Mouse (Mus musculus) limb, embryonic 12.5 days (tissue): Measurements from ENCODE around the gene Trpv1. TPM values are rescaled to one million over a fixed set of nuclear protein-coding genes. Genes with fewer than 3 reads are reported as not detected.
A peak's percentile ranks its signal among the peaks of the same experiment; 100 is the strongest.

Experiments
- ATAC-seq: fragments of 200-750 bp; cut with Nextera tagmentation; 2 replicates; pipeline ENCODE4 v1.8.0; 2017; ENCODE audit warnings: low read depth, moderate TSS enrichment; ENCODE audit not compliant: insufficient number of reproducible peaks, insufficient read depth, low FRiP score, low TSS enrichment
- H3K27ac ChIP-seq: fragments of 300-500 bp; sonication (generic); 2 replicates; pipeline ENCODE4 v1.5.1; 2016; ENCODE audit warnings: mild to moderate bottlenecking, moderate library complexity
- H3K27me3 ChIP-seq: fragments of 300-500 bp; sonication (generic); 2 replicates; pipeline ENCODE4 v1.6.1; 2016; ENCODE audit warnings: mild to moderate bottlenecking, moderate library complexity
- H3K36me3 ChIP-seq: fragments of 300-500 bp; sonication (generic); 2 replicates; pipeline ENCODE4 v1.6.1; 2016; ENCODE audit warnings: mild to moderate bottlenecking, moderate library complexity
- H3K4me1 ChIP-seq: fragments of 300-500 bp; sonication (generic); replicated peaks from 2 replicates; pipeline ENCODE4 v1.6.1; 2016
- H3K4me2 ChIP-seq: fragments of 300-500 bp; sonication (generic); 2 replicates; pipeline ENCODE4 v1.6.1; 2016; ENCODE audit warnings: mild to moderate bottlenecking, moderate library complexity
- H3K4me3 ChIP-seq: fragments of 300-500 bp; sonication (generic); replicated peaks from 2 replicates; pipeline ENCODE4 v1.5.1; 2016; ENCODE audit warnings: mild to moderate bottlenecking
- H3K9ac ChIP-seq: fragments of 300-500 bp; sonication (generic); replicated peaks from 2 replicates; pipeline ENCODE4 v1.6.1; 2016; ENCODE audit warnings: mild to moderate bottlenecking, moderate library complexity
- H3K9me3 ChIP-seq: fragments of 300-500 bp; sonication (generic); 2 replicates; pipeline ENCODE4 v1.6.1; 2016; ENCODE audit warnings: mild to moderate bottlenecking, moderate library complexity
- WGBS: fragments of 180-500 bp; shearing (Covaris S2); methylation state at CpG from one replicate; pipeline ENCODE4 v1.1.7; 2016; 5-methylcytosine and 5-hydroxymethylcytosine counted together
- polyA plus RNA-seq: library from polyadenylated mRNA; unstranded; fragments of >200 nt; fragmentation: Nextera tagmentation; extraction: Ambion mirVana; gene quantifications from 2 replicates; pipeline ENCODE4 v1.2.1, GENCODE M21; 2016

Trpv1 gene
- polyA plus RNA-seq, 1 experiment from 2014 or later, result 0.08 TPM

DNA sequence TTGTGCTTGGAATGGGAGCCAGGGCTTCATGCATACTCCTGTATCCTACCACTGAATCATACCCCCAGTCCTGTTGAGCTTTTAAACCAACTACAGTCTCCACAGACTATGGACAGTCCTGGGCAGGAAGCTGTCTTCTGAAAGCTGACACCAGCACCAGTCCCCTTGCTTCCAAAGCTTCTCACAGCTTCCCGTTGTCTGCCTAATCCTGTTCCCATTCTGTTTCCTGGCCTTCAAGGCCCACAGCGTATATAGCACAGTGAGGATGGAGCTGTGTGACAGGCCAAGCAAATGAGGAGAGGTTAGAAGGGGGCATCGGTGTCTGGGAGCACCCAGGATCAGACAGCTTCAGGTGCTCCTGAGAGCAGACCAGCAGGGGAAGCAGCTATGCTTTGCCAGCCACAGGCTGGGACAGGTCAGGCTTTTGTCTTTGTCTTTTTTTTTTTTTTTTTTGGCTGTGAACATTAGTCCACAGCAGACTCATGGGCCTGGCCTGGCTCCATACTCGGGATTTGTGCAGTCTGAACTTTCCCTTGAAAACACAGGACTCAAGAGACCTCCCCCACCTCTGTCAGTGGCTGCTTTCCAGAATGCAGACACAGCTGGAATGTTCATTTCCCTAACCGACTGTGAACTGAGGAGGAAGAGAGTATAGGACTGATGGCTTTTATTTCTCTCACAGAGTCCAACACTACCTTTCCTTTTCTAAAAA, 2.1 kb downstream of the Trpv1 start:
- Histone ChIP-seq H3K4me1 (peaks cover 8% of the 10 kb centered on the region), H3K9me3 (no peaks in the 10 kb centered on the region), H3K4me2 (no peak overlapping the region), H3K4me3 (no peak overlapping the region), H3K9ac (no peak overlapping the region), H3K27ac (peak overlapping the region; percentile 87), H3K27me3 (no peaks in the 10 kb centered on the region), H3K36me3 (no peaks in the 10 kb centered on the region)
- WGBS, result 36% methylated on average over 5 of the region's 5 CpGs
- peak; percentile 64 for ATAC-seq

DNA sequence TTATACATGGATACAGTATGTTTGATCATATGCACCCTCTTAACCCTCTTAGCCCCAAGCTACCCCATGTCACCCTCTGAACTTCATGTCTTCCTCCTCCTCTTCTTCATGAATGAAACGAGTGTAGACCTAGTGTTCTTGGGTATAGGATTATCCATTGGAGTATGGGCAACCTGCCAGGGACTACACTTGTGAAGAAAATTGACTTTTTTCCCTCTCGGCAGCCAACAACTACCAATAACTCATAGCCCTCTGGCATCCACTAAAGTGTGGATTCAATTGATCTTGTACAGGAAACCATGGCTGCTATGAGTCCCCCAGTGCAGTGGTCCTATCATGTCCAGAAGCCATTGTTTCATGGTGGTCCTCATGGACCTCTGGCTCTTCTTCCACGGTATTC, 2.6 kb downstream of the Trpv1 start:
- H3K9ac ChIP-seq, result no peak overlapping the region
- no peak for ATAC-seq
- no peak overlapping the region for H3K4me3 ChIP-seq
- peaks cover 8% of the 10 kb centered on the region for H3K4me1 ChIP-seq
- H3K27ac ChIP-seq, result peak overlapping the region; percentile 47
- H3K27me3 ChIP-seq, result no peaks in the 10 kb centered on the region
- H3K36me3 ChIP-seq, result no peaks in the 10 kb centered on the region
- no peaks in the 10 kb centered on the region for H3K9me3 ChIP-seq
- H3K4me2 ChIP-seq, result no peak overlapping the region
- 67% methylated on average over 3 of the region's 3 CpGs for WGBS

DNA sequence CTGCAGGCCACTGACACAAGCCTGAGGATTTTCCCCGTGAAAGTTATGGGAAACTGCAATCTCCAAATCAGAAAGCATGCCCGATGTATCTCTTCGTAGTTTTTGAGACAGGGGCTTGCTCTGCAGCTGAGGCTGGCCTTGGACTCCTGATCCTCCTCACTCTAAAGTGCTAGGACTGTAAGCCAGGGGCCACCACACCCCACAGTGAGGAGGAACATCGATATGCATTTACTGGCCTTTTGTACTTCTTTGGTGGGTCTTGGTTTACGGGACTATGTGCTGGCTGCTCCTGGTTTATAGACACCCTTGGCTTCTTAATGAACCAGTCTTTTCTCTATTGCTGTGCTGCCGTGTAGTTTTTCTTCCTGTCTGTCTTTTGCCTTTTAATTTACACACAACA, 8.1 kb downstream of the Trpv1 start:
- Histone ChIP-seq H3K9me3 (0 out of 2 replicates have a peak, but pooled peaks cover 4% of the 10 kb centered on the region), H3K9ac (no peak overlapping the region), H3K4me3 (no peak overlapping the region), H3K4me1 (peaks cover 4% of the 10 kb centered on the region; the same call in 1 of the 2 replicates), H3K36me3 (no peaks in the 10 kb centered on the region), H3K4me2 (no peak overlapping the region), H3K27me3 (no peaks in the 10 kb centered on the region), H3K27ac (no peak overlapping the region)
- ATAC-seq, result no peak
- WGBS, result 65% methylated on average over 6 of the region's 6 CpGs

DNA sequence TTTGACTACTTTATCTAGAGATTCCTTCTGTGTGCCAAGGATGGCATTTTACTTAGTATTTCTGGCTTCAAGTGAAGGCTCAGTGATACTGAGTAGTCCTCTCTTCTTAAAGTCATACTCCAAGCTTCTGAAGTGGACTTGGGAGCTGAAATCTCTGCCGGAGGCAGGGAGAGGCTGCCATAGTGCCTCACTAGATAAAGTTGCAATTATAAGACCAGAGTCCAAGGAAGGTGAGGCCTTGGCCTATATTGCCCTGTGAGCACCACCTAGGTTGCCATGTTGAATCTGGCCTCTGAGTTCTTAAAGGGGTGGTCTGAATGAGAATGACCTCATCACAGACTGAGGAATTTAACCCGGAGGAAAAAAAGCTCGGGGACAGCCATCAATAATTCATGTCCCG, 8.7 kb downstream of the Trpv1 start:
- Histone ChIP-seq H3K4me1 (0 out of 2 replicates have a peak, but pooled peaks cover 4% of the 10 kb centered on the region), H3K27me3 (no peaks in the 10 kb centered on the region), H3K4me3 (no peak overlapping the region), H3K36me3 (no peaks in the 10 kb centered on the region), H3K9me3 (0 out of 2 replicates have a peak, but pooled peaks cover 6% of the 10 kb centered on the region), H3K27ac (no peak overlapping the region), H3K9ac (no peak overlapping the region), H3K4me2 (no peak overlapping the region)
- 88% methylated on average over 4 of the region's 4 CpGs for WGBS
- no peak for ATAC-seq

DNA sequence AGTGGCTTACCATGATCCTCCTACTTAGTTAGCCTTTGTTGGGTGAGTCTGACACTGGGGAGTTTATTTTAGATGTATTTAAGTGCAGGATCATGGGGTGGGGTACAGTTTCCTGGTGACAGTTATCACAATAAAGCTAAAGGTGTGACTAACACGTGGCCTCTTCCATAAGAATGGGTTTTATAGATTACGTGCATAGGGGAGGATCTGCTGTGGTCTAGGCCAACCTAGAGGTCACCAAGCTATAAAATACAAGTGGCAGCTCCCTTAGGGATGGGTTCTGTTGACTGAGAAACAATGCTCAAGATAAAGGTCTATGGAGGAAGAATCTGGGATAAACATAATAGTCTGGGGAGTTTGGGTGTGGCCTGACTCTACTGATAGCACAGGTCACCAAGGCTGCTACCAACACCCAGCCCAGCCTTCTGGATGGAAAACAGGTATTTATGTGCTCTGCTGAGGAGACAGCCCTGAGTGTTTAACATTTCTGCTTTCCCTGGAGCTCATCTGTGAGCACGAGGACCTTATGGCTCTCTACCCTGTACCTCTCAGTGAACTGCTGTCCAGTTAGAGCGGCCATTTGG, 23.4 kb downstream of the Trpv1 start:
- no peak for ATAC-seq
- WGBS, result 79% methylated on average over 4 of the region's 4 CpGs
- H3K27ac ChIP-seq, result no peak overlapping the region

DNA sequence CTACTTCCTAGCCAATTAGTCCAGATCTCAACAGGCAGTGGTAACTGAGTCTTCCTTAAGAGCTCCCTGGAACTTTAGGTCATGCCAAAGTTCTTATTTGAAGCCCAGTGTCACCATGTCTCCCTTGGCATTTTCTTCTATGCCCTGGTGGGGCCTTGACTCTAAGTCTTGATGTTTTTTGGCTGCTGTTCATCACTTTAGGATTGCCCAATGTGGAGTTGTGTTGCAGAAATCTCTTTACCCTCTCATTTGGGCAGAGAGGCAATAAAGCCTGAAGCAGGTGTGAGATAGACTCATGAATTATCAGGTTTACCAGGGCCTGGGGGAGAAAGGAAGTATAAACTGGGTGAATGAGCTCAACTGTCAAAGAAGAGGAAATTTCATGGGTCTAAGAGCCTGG, 24.6 kb downstream of the Trpv1 start:
- Histone ChIP-seq H3K9ac (no peak overlapping the region), H3K36me3 (no peaks in the 10 kb centered on the region), H3K4me3 (no peak overlapping the region), H3K9me3 (no peaks in the 10 kb centered on the region), H3K27me3 (no peaks in the 10 kb centered on the region), H3K27ac (no peak overlapping the region), H3K4me2 (no peak overlapping the region), H3K4me1 (no peaks in the 10 kb centered on the region)
- no peak for ATAC-seq

More for the DNA sequence above, 23.4 kb downstream of the Trpv1 start:
- H3K9me3 ChIP-seq, result no peaks in the 10 kb centered on the region
- no peaks in the 10 kb centered on the region for H3K27me3 ChIP-seq
- H3K9ac ChIP-seq, result no peak overlapping the region
- H3K4me2 ChIP-seq, result no peak overlapping the region
- H3K36me3 ChIP-seq, result no peaks in the 10 kb centered on the region
- H3K4me3 ChIP-seq, result no peak overlapping the region
- H3K4me1 ChIP-seq, result no peaks in the 10 kb centered on the region

DNA sequence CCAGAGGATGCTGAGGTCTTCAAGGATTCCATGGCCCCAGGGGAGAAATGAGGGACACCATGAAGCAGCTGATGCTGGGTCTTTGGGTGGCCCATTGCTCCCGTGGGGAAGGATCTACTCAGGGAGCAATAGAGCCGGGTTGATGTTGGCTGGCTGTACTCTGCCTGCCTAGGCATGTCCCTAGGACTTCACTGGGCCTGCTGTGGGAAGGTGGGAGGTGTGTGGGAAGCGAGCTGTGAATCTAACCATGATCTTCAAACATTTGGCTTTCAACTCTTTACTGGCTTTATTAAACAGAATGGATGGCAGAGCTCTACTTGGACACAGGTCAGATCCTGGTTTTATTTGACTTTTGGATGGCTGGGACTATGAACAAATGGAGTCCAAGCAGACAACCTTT, 26.4 kb downstream of the Trpv1 start:
- WGBS, result 60% methylated on average over 3 of the region's 3 CpGs
- no peak overlapping the region for H3K4me2 ChIP-seq
- no peaks in the 10 kb centered on the region for H3K4me1 ChIP-seq
- no peak for ATAC-seq
- H3K9me3 ChIP-seq, result no peaks in the 10 kb centered on the region
- H3K36me3 ChIP-seq, result no peaks in the 10 kb centered on the region
- no peak overlapping the region for H3K4me3 ChIP-seq
- no peak overlapping the region for H3K27ac ChIP-seq
- H3K9ac ChIP-seq, result no peak overlapping the region
- no peaks in the 10 kb centered on the region for H3K27me3 ChIP-seq

DNA sequence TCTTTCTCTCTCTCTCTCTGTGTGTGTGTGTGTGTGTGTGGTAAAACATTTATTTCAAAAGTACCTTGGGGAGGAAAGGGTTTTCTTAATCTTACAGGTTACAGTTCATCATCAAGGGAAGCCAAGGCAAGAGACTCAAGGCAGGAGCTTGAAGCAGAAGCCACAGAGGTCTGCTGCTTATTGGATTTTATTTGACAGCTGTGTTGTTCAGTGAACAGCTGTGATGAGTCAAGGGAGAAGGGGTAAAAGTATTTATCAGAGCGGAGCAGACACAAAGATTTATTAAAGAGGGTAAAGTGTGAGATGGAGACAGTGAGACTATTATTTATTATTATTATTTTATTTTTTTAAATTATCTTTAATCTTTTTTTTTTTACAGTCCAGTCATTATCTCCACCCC, 27.3 kb downstream of the Trpv1 start:
- Histone ChIP-seq H3K27ac (no peak overlapping the region), H3K36me3 (no peaks in the 10 kb centered on the region), H3K9me3 (no peaks in the 10 kb centered on the region), H3K4me1 (no peaks in the 10 kb centered on the region), H3K4me2 (no peak overlapping the region), H3K4me3 (no peak overlapping the region), H3K9ac (no peak overlapping the region), H3K27me3 (no peaks in the 10 kb centered on the region)
- ATAC-seq, result no peak
- 71% methylated on average over 1 of the region's 1 CpGs for WGBS

DNA sequence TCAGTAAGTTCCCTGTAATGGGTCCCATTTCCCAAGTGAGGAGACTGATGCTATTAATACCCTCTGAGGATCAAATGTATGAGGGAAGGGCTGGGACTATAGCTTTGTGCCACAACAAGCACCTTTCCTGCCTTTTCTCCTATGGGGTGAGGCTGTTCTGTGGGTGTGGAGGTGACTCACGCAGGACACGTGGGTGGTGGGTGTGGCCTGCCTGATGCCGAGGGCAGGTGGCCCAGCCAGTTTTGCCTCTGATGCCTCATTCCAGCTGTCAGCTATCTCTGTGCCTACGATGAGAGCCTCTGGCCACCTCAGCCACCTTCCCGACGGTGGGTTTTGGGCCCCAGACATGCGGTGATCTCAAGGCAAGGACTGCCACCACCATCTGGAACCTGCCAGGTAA, 33.2 kb downstream of the Trpv1 start, which contains the start of gene Trpv3:
TSS of gene Trpv3 (plus strand) at position 122 of the 400 bp plus-strand sequence.
- no peaks in the 10 kb centered on the region for H3K4me1 ChIP-seq
- H3K9ac ChIP-seq, result no peak within 1 kb of the TSS
- no peak within 1 kb of the TSS for H3K4me3 ChIP-seq
- ATAC-seq, result no peak
- H3K36me3 ChIP-seq, result no peaks in the 10 kb centered on the region
- H3K27me3 ChIP-seq, result no peaks in the 10 kb centered on the region
- WGBS, result 73% methylated on average over 7 of the region's 7 CpGs
- H3K27ac ChIP-seq, result no peak within 1 kb of the TSS
- H3K9me3 ChIP-seq, result no peaks in the 10 kb centered on the region
- H3K4me2 ChIP-seq, result no peak within 1 kb of the TSS

DNA sequence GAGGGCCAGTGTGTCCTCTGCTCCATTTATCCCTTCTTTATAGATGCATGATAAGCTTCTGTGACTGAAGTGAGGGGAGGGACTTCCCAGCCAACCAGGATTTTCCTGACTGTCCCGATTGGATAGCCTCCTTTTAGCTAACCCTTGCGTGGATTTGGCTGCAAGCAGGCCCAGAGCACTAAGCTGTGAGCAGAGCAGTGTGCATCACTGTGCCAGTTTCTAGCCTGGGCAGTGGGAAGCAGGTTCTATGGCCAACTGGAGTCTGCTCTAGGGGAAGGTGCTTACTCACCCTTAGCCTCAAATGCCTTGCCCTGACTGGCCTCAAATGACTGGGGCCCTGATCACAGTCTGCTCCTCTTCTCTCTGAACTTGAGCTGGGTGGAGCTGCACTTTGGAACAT, 40.7 kb downstream of the Trpv1 start:
- peaks cover 1% of the 10 kb centered on the region; the same call in 1 of the 2 replicates for H3K4me1 ChIP-seq
- H3K27ac ChIP-seq, result no peak overlapping the region
- H3K4me3 ChIP-seq, result no peak overlapping the region
- no peak for ATAC-seq
- 0 out of 2 replicates have a peak, but pooled peaks cover 3% of the 10 kb centered on the region for H3K27me3 ChIP-seq
- 46% methylated on average over 2 of the region's 2 CpGs for WGBS
- no peaks in the 10 kb centered on the region for H3K36me3 ChIP-seq
- no peak overlapping the region for H3K4me2 ChIP-seq
- no peak overlapping the region for H3K9ac ChIP-seq
- no peaks in the 10 kb centered on the region for H3K9me3 ChIP-seq

DNA sequence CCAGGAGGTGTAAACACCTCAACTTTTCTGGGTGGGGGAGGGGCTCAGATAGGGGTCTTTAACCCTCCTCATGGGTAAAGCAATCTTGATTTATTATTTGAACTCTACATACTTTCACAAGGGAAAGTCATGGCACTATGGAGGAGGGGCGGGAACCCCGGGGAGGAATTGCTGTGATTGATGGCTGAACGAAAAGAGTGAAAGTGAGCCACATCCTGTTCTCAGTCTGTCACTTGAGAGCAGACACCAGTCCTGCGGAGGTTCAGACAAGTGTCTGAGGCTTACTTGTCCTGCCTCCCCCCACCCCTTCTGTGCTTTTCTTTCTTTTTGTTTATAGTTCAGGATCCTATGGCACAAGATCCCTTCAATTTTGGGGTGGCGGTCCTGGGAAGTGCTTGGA, 46.6 kb downstream of the Trpv1 start:
- Histone ChIP-seq H3K9ac (no peak overlapping the region), H3K27ac (no peak overlapping the region), H3K27me3 (no peaks in the 10 kb centered on the region), H3K4me1 (peaks cover 29% of the 10 kb centered on the region), H3K9me3 (no peaks in the 10 kb centered on the region), H3K36me3 (no peaks in the 10 kb centered on the region), H3K4me3 (no peak overlapping the region), H3K4me2 (peak overlapping the region; percentile 17)
- 39% methylated on average over 5 of the region's 5 CpGs for WGBS
- ATAC-seq, result no peak
